Mouse (Mus musculus) MEL (cell line): ENCODE results near the gene Lipa. TPM values are rescaled to one million over a fixed set of nuclear protein-coding genes. Genes with fewer than 3 reads are reported as not detected.
A peak's percentile ranks its signal among the peaks of the same experiment; 100 is the strongest.

Experiments
- DNase-seq: peaks from one replicate; pipeline ENCODE4 v3.0.0; 2011; ENCODE audit warnings: low read depth, low spot score
- H3K27ac ChIP-seq: 2 replicates; pipeline ENCODE4 v1.5.1; 2012; ENCODE audit warnings: low read depth, mild to moderate bottlenecking, control low read depth, low read length, moderate library complexity; ENCODE audit not compliant: control insufficient read depth
- H3K27me3 ChIP-seq, 2 experiments: fragments of 150-350 bp in 1 of 2; sonication (generic) in 1 of 2; 2 replicates each; pipeline ENCODE4 v1.6.1; 2012; ENCODE audit warnings: low read length in 2 of 2, mild to moderate bottlenecking in 2 of 2, improper control_type of control experiment in 1 of 2, moderate library complexity in 1 of 2; ENCODE audit not compliant: insufficient read depth in 2 of 2, control insufficient read depth in 1 of 2
- H3K36me3 ChIP-seq, 2 experiments: 2 replicates each; pipeline ENCODE4 v1.6.1; 2012 to 2014; ENCODE audit warnings: low read length in 2 of 2, improper control_type of control experiment in 1 of 2, inconsistent platforms in 1 of 2, mild to moderate bottlenecking in 1 of 2; ENCODE audit not compliant: insufficient read depth in 2 of 2, control insufficient read depth in 1 of 2
- H3K4me1 ChIP-seq, 2 experiments: fragments of 150-350 bp in 1 of 2; sonication (generic) in 1 of 2; 2 replicates each; pipeline ENCODE4 v1.6.1; 2012; ENCODE audit warnings: low read length in 2 of 2, improper control_type of control experiment in 1 of 2, mild to moderate bottlenecking in 1 of 2; ENCODE audit not compliant: insufficient read depth in 2 of 2, control insufficient read depth in 1 of 2
- H3K4me3 ChIP-seq, 2 experiments: fragments of 150-350 bp in 1 of 2; sonication (generic) in 1 of 2; 2 replicates each; pipeline ENCODE4 v1.5.1; 2012; ENCODE audit warnings: low read depth in 2 of 2, low read length in 2 of 2, mild to moderate bottlenecking in 2 of 2, moderate library complexity in 2 of 2, control low read depth in 1 of 2, improper control_type of control experiment in 1 of 2; ENCODE audit not compliant: control insufficient read depth in 1 of 2, insufficient read depth in 1 of 2
- H3K79me2 ChIP-seq: 2 replicates; pipeline ENCODE4 v1.6.1; 2012; ENCODE audit warnings: mild to moderate bottlenecking, low read length, moderate library complexity; ENCODE audit not compliant: control insufficient read depth, poor library complexity, insufficient read depth
- H3K9ac ChIP-seq: 2 replicates; pipeline ENCODE4 v1.6.1; 2012; ENCODE audit warnings: low read depth, mild to moderate bottlenecking, control low read depth, low read length, moderate library complexity; ENCODE audit not compliant: control insufficient read depth, poor library complexity, severe bottlenecking
- H3K9me3 ChIP-seq: fragments of 150-350 bp; sonication (generic); replicated peaks from 2 replicates; pipeline ENCODE4 v1.6.1; 2012; ENCODE audit warnings: mild to moderate bottlenecking, low read length, improper control_type of control experiment, moderate library complexity; ENCODE audit not compliant: insufficient read depth
- BHLHE40 ChIP-seq: IDR thresholded peaks from 2 replicates; pipeline ENCODE4 v1.6.1; 2012; ENCODE audit warnings: low read depth, mild to moderate bottlenecking, inconsistent platforms, low read length, improper control_type of control experiment, borderline replicate concordance
- CHD1 ChIP-seq: IDR thresholded peaks from 2 replicates; pipeline ENCODE4 v1.6.1; 2012; ENCODE audit warnings: low read depth, mild to moderate bottlenecking, inconsistent platforms, low read length, improper control_type of control experiment
- CTCF ChIP-seq, 3 experiments: IDR thresholded peaks in 2 of 3; conservative IDR thresholded peaks in 1 of 3; 2 replicates each; pipeline ENCODE4 v1.5.1; 2011 to 2012; ENCODE audit warnings: low read length in 3 of 3, low read depth in 2 of 3, mild to moderate bottlenecking in 2 of 3, improper control_type of control experiment in 1 of 3, inconsistent platforms in 1 of 3, mixed read lengths in 1 of 3, moderate library complexity in 1 of 3; ENCODE audit not compliant: control insufficient read depth in 1 of 3, insufficient read depth in 1 of 3, poor library complexity in 1 of 3, severe bottlenecking in 1 of 3
- E2F4 ChIP-seq: IDR thresholded peaks from 2 replicates; pipeline ENCODE4 v1.6.1; 2011; ENCODE audit warnings: low read depth, low read length, improper control_type of control experiment, borderline replicate concordance
- EP300 ChIP-seq, 2 experiments: IDR thresholded peaks; 2 replicates each; pipeline ENCODE4 v1.6.1; 2011; ENCODE audit warnings: improper control_type of control experiment in 2 of 2, low read length in 2 of 2, low read depth in 1 of 2, mild to moderate bottlenecking in 1 of 2
- ETS1 ChIP-seq: IDR thresholded peaks from 2 replicates; pipeline ENCODE4 v1.6.1; 2012; ENCODE audit warnings: low read depth, mild to moderate bottlenecking, inconsistent platforms, low read length, improper control_type of control experiment, moderate library complexity
- JUND ChIP-seq: IDR thresholded peaks from 2 replicates; pipeline ENCODE4 v1.6.1; 2011; ENCODE audit warnings: low read depth, mild to moderate bottlenecking, improper control_type of control experiment, low read length
- MAZ ChIP-seq: IDR thresholded peaks from 2 replicates; pipeline ENCODE4 v1.6.1; 2012; ENCODE audit warnings: low read depth, mild to moderate bottlenecking, inconsistent platforms, low read length, improper control_type of control experiment
- MEF2A ChIP-seq: IDR thresholded peaks from 2 replicates; pipeline ENCODE4 v1.6.1; 2014; ENCODE audit warnings: low read depth, mild to moderate bottlenecking, inconsistent platforms, low read length, improper control_type of control experiment; ENCODE audit not compliant: poor library complexity, insufficient replicate concordance, severe bottlenecking; ENCODE audit errors: extremely low read depth
- MYB ChIP-seq: IDR thresholded peaks from 2 replicates; pipeline ENCODE4 v1.6.1; 2011; ENCODE audit warnings: mild to moderate bottlenecking, low read depth, low read length, improper control_type of control experiment
- MYC ChIP-seq: IDR thresholded peaks from 2 replicates; pipeline ENCODE4 v1.6.1; 2011; ENCODE audit warnings: low read depth, mild to moderate bottlenecking, low read length, improper control_type of control experiment, moderate library complexity
- POLR2A ChIP-seq, 2 experiments: IDR thresholded peaks; 2 replicates each; pipeline ENCODE4 v1.6.1; 2011 to 2012; ENCODE audit warnings: low read length in 2 of 2, mild to moderate bottlenecking in 2 of 2, control low read depth in 1 of 2, improper control_type of control experiment in 1 of 2, low read depth in 1 of 2, moderate library complexity in 1 of 2; ENCODE audit not compliant: control insufficient read depth in 1 of 2, insufficient read depth in 1 of 2, poor library complexity in 1 of 2
- POLR2AphosphoS5 ChIP-seq: IDR thresholded peaks from 2 replicates; pipeline ENCODE4 v1.6.1; 2012; ENCODE audit warnings: low read depth, borderline replicate concordance, mild to moderate bottlenecking, inconsistent platforms, low read length, moderate library complexity, mixed read lengths
- RAD21 ChIP-seq: IDR thresholded peaks from 2 replicates; pipeline ENCODE4 v1.6.1; 2011; ENCODE audit warnings: mild to moderate bottlenecking, low read depth, low read length, improper control_type of control experiment
- SIN3A ChIP-seq: IDR thresholded peaks from 2 replicates; pipeline ENCODE4 v1.6.1; 2012; ENCODE audit warnings: low read length, improper control_type of control experiment, inconsistent platforms
- TAL1 ChIP-seq: IDR thresholded peaks from 2 replicates; pipeline ENCODE4 v1.6.1; 2012; ENCODE audit warnings: mild to moderate bottlenecking, inconsistent platforms, low read length, moderate library complexity, mixed read lengths
- TBP ChIP-seq: IDR thresholded peaks from 2 replicates; pipeline ENCODE4 v1.8.0; 2011; ENCODE audit warnings: low read depth, low read length, improper control_type of control experiment
- UBTF ChIP-seq: IDR thresholded peaks from 2 replicates; pipeline ENCODE4 v1.6.1; 2012; ENCODE audit warnings: low read depth, mild to moderate bottlenecking, inconsistent platforms, low read length, improper control_type of control experiment, moderate library complexity, borderline replicate concordance; ENCODE audit not compliant: insufficient read depth
- USF2 ChIP-seq, 2 experiments: IDR thresholded peaks; 2 replicates each; pipeline ENCODE4 v1.6.1; 2011 to 2012; ENCODE audit warnings: improper control_type of control experiment in 2 of 2, low read length in 2 of 2, borderline replicate concordance in 1 of 2, inconsistent platforms in 1 of 2, low read depth in 1 of 2, mild to moderate bottlenecking in 1 of 2; ENCODE audit not compliant: insufficient read depth in 1 of 2
- ZKSCAN1 ChIP-seq: IDR thresholded peaks from 2 replicates; pipeline ENCODE4 v1.6.1; 2012; ENCODE audit warnings: low read depth, mild to moderate bottlenecking, inconsistent platforms, low read length, improper control_type of control experiment, moderate library complexity
- ZMIZ1 ChIP-seq: IDR thresholded peaks from 2 replicates; pipeline ENCODE4 v1.6.1; 2012; ENCODE audit warnings: low read depth, mild to moderate bottlenecking, inconsistent platforms, low read length, improper control_type of control experiment, moderate library complexity
- ZNF384 ChIP-seq: IDR thresholded peaks from 2 replicates; pipeline ENCODE4 v1.6.1; 2012; ENCODE audit warnings: low read depth, mild to moderate bottlenecking, inconsistent platforms, low read length, improper control_type of control experiment
- polyA plus RNA-seq, 2 experiments: library from polyadenylated mRNA; stranded (reverse) in 1 of 2; unstranded in 1 of 2; fragments of >175 nt in 1 of 2; fragments of >200 nt in 1 of 2; gene quantifications; 2 replicates each; pipeline versions ENCODE4 v1.2.1 to v1.2.4; 2012; ENCODE audit warnings: low replicate concordance in 2 of 2, low read depth in 1 of 2; ENCODE audit not compliant: insufficient read length in 2 of 2, insufficient read depth in 1 of 2, missing spikeins in 1 of 2
- total RNA-seq: library from RNA; depleted of rRNA; stranded (reverse); fragments of 300-350 nt; gene quantifications from 2 replicates; pipeline ENCODE4 v1.2.3, GENCODE M21; 2012

Lipa gene
- total and polyA plus RNA-seq, 3 experiments, result 7.6 to 13.8 TPM; not detected in 1

DNA sequence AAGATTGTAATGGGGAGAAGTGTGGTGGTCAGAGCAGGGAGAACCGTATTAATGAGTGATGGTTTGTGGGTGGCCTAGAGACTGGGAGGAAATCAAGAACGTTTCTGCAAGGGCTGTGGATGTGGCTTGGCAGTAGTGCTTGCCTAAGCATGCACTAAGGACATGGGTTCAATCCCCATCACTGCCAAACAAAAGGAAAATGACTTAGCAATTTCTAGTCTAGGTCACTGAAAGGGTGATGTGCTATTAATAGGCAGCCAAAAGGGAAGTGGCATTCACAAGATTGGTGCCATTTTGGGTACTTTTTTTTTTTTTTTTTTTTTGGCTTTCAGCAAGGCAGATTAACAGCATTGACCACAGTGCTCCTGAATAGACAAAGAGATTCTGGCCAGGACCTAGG lies 5.9 kb downstream of the Lipa start:
- Histone ChIP-seq H3K27ac (no peak overlapping the region), H3K36me3 (peaks cover 0 to 7% of the 10 kb centered on the region in 2 experiments; a peak in 3 of 4 replicates), H3K9me3 (no peaks in the 10 kb centered on the region), H3K79me2 (no peaks in the 10 kb centered on the region), H3K27me3 (no peaks in the 10 kb centered on the region), H3K4me3 (no peak overlapping the region), H3K4me1 (peaks cover 4 to 8% of the 10 kb centered on the region in 2 experiments; a peak in 3 of 4 replicates), H3K9ac (no peak overlapping the region)
- TF ChIP-seq EP300 (IDR thresholded peaks at IDR 0.05; ENCODE audit: low read depth in 1 of 2, low read length in 2 of 2) (0 out of 4 replicates have a peak, but pooled peaks of 1 of the 2 experiments have one; percentile 8), UBTF (no peak), ZMIZ1 (no peak), SIN3A (no peak), CTCF (IDR thresholded peaks at IDR 0.05 in 2 of 3, conservative IDR thresholded peaks at IDR 0.05 in 1 of 3; ENCODE audit: control insufficient read depth in 1 of 3, insufficient read depth in 1 of 3, low read depth in 2 of 3, low read length in 3 of 3, poor library complexity in 1 of 3, severe bottlenecking in 1 of 3) (no peak), ZNF384 (peak; percentile 86), ETS1 (peak; percentile 38), MEF2A (peak; percentile 88; the same call in 1 of the 2 replicates), MYC (no peak), USF2 (IDR thresholded peaks at IDR 0.05; ENCODE audit: borderline replicate concordance in 1 of 2, insufficient read depth in 1 of 2, low read depth in 1 of 2, low read length in 2 of 2) (no peak)
- DNase-seq, result peak; percentile 34

GRCm38 (mm10) chr19:34520051-34520450 lies 7.2 kb downstream of the Lipa start:
- Histone ChIP-seq H3K9me3 (no peaks in the 10 kb centered on the region), H3K4me1 (peaks cover 4 to 8% of the 10 kb centered on the region in 2 experiments; a peak in 3 of 4 replicates), H3K36me3 (peaks cover 0 to 5% of the 10 kb centered on the region in 2 experiments; a peak in 3 of 4 replicates)

GRCm38 (mm10) chr19:34519646-34520045 lies 7.6 kb downstream of the Lipa start:
- Histone ChIP-seq H3K9me3 (no peaks in the 10 kb centered on the region), H3K4me3 (no peak overlapping the region), H3K9ac (no peak overlapping the region), H3K36me3 (peaks cover 0 to 5% of the 10 kb centered on the region in 2 experiments; a peak in 3 of 4 replicates), H3K27me3 (no peaks in the 10 kb centered on the region), H3K79me2 (no peaks in the 10 kb centered on the region), H3K4me1 (peaks cover 4 to 8% of the 10 kb centered on the region in 2 experiments; a peak in 3 of 4 replicates), H3K27ac (no peak overlapping the region)
- TF ChIP-seq ZNF384, result no peak
- TF ChIP-seq BHLHE40, result no peak
- no peak for TF ChIP-seq POLR2A (IDR thresholded peaks at IDR 0.05; ENCODE audit: control insufficient read depth in 1 of 2, insufficient read depth in 1 of 2, low read depth in 1 of 2, low read length in 2 of 2, poor library complexity in 1 of 2)
- no peak for TF ChIP-seq MAZ
- TF ChIP-seq TBP, result no peak
- no peak for TF ChIP-seq USF2 (IDR thresholded peaks at IDR 0.05; ENCODE audit: borderline replicate concordance in 1 of 2, insufficient read depth in 1 of 2, low read depth in 1 of 2, low read length in 2 of 2)
- TF ChIP-seq ZMIZ1, result no peak
- no peak for TF ChIP-seq RAD21
- no peak for TF ChIP-seq E2F4
- no peak for TF ChIP-seq CHD1
- no peak for DNase-seq

More at GRCm38 (mm10) chr19:34520051-34520450, 7.2 kb downstream of the Lipa start:
- Histone ChIP-seq H3K27ac (no peak overlapping the region), H3K9ac (no peak overlapping the region), H3K4me3 (no peak overlapping the region), H3K79me2 (no peaks in the 10 kb centered on the region), H3K27me3 (no peaks in the 10 kb centered on the region)
- no peak for TF ChIP-seq ZKSCAN1
- no peak for TF ChIP-seq MYB
- no peak for TF ChIP-seq JUND
- TF ChIP-seq POLR2AphosphoS5, result no peak
- TF ChIP-seq TAL1, result no peak
- no peak for TF ChIP-seq TBP
- no peak for DNase-seq
